Mouse (Mus musculus): ENCODE data around the gene Abcc12. TPM values are rescaled to one million over a fixed set of nuclear protein-coding genes. Genes with fewer than 3 reads are reported as not detected.

The Abcc12 gene
- polyA plus RNA-seq, 1 experiment from 2014 or later, result 0.15 TPM

DNA sequence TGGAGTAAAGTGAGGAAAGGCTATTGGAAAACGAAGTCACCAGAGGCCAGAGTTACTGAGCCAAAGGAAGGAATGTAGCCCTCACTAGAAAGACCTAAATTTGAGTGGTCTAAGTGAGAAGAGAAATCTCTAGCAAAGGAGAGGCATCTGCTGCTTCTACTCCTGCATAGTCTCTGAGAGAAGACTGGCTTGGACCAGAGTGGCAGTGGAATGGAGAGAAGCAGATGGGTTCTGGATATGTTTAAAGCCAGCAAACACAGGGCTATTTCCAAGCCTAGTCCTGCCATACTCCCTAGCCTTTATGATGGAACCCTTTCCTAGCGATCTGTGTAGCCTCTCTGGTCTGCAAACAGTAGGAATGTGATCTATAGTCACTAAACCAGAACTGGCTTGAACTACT, 24.9 kb downstream of the Abcc12 start:
- H3K4me1 ChIP-seq (replicated peaks; ENCODE audit: control insufficient read depth, insufficient read depth), result no peaks in the 10 kb centered on the region
- H3K9me3 ChIP-seq (ENCODE audit: control insufficient read depth, low read length), result no peaks in the 10 kb centered on the region
- H3K4me2 ChIP-seq (replicated peaks; ENCODE audit: low read depth), result no peak overlapping the region
- no peaks in the 10 kb centered on the region for H3K27me3 ChIP-seq (ENCODE audit: control insufficient read depth, insufficient read depth, low read length)
- no peaks in the 10 kb centered on the region for H3K36me3 ChIP-seq (ENCODE audit: control insufficient read depth, insufficient read depth, low read length)
- TF ChIP-seq CTCF (IDR thresholded peaks at IDR 0.05; ENCODE audit: low read depth) (no peak), EP300 (optimal IDR thresholded peaks at IDR 0.05) (no peak)
- no peak overlapping the region for H3K9ac ChIP-seq (ENCODE audit: low read length)
- no peak for DNase-seq (ENCODE audit: low spot score)
- 71% methylated on average over 2 of the region's 2 CpGs for WGBS
- no peak for ATAC-seq (ENCODE audit: low FRiP score, low TSS enrichment)
- no peak overlapping the region for H3K27ac ChIP-seq (replicated peaks)
- H3K4me3 ChIP-seq (ENCODE audit: low read depth, low read length), result no peak overlapping the region

DNA sequence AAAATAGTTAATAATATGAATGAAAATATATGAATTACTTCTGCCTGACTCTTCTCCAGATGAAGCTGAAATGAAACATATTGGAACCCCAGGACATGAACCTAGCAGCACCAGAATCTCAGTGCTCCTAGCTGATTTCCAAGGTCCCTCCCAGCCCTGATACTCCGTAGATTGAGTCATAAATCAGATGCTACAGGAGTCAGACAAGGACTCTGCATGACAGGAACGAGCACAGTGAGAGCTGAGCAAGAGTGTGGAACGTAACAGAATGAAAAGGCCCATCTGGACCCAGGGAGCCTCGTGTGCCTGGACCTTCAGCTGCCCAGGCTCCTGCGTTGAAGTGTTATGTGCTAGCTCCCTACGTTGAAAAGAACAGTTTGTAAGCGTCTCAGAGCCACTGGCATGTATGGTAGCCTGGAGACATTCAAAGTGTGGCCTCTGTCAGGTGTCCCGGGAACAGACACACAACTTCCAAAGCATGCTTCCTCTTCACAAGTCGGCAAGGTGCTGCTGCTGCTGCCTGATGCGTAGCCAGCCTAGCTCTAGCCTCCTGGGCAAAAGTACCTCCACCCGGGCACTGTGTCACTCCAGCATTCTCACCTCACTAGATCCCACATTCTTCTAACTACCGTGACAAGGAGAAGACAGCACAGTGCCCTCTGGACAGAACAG, 26.1 kb downstream of the Abcc12 start:
- H3K4me3 ChIP-seq (ENCODE audit: low read depth, low read length), result no peak overlapping the region
- no peak overlapping the region for H3K27ac ChIP-seq (replicated peaks)
- no peak overlapping the region for H3K9ac ChIP-seq (ENCODE audit: low read length)
- WGBS, result 73% methylated on average over 12 of the region's 12 CpGs
- H3K4me1 ChIP-seq (replicated peaks; ENCODE audit: control insufficient read depth, insufficient read depth), result no peaks in the 10 kb centered on the region
- DNase-seq (ENCODE audit: low spot score) (no peak), ATAC-seq (ENCODE audit: low FRiP score, low TSS enrichment) (no peak)
- no peaks in the 10 kb centered on the region for H3K27me3 ChIP-seq (ENCODE audit: control insufficient read depth, insufficient read depth, low read length)
- no peaks in the 10 kb centered on the region for H3K36me3 ChIP-seq (ENCODE audit: control insufficient read depth, insufficient read depth, low read length)
- no peaks in the 10 kb centered on the region for H3K9me3 ChIP-seq (ENCODE audit: control insufficient read depth, low read length)
- no peak overlapping the region for H3K4me2 ChIP-seq (replicated peaks; ENCODE audit: low read depth)
- TF ChIP-seq EP300 (optimal IDR thresholded peaks at IDR 0.05) (no peak), CTCF (IDR thresholded peaks at IDR 0.05; ENCODE audit: low read depth) (no peak)

- Histone ChIP-seq H3K27me3 (ENCODE audit: control insufficient read depth, insufficient read depth, low read length) (no peaks in the 10 kb centered on the region), H3K4me3 (ENCODE audit: low read depth, low read length) (no peak overlapping the region), H3K9me3 (ENCODE audit: control insufficient read depth, low read length) (no peaks in the 10 kb centered on the region), H3K9ac (ENCODE audit: low read length) (no peak overlapping the region), H3K4me2 (replicated peaks; ENCODE audit: low read depth) (no peak overlapping the region), H3K4me1 (replicated peaks; ENCODE audit: control insufficient read depth, insufficient read depth) (no peaks in the 10 kb centered on the region), H3K27ac (replicated peaks) (no peak overlapping the region), H3K36me3 (ENCODE audit: control insufficient read depth, insufficient read depth, low read length) (no peaks in the 10 kb centered on the region)
- 89% methylated on average over 10 of the region's 10 CpGs for WGBS
- TF ChIP-seq EP300 (optimal IDR thresholded peaks at IDR 0.05), result no peak
- TF ChIP-seq CTCF (IDR thresholded peaks at IDR 0.05; ENCODE audit: low read depth), result no peak
- DNase-seq (ENCODE audit: low spot score), result no peak
- ATAC-seq (ENCODE audit: low FRiP score, low TSS enrichment), result no peak
Observed at GRCm38 (mm10) chr8:86550516-86550915, 30.0 kb downstream of the Abcc12 start.

- Histone ChIP-seq H3K4me2 (replicated peaks; ENCODE audit: low read depth) (no peak overlapping the region), H3K4me1 (replicated peaks; ENCODE audit: control insufficient read depth, insufficient read depth) (no peaks in the 10 kb centered on the region), H3K27ac (replicated peaks) (no peak overlapping the region), H3K9ac (ENCODE audit: low read length) (no peak overlapping the region), H3K27me3 (ENCODE audit: control insufficient read depth, insufficient read depth, low read length) (no peaks in the 10 kb centered on the region), H3K9me3 (ENCODE audit: control insufficient read depth, low read length) (no peaks in the 10 kb centered on the region), H3K4me3 (ENCODE audit: low read depth, low read length) (no peak overlapping the region), H3K36me3 (ENCODE audit: control insufficient read depth, insufficient read depth, low read length) (no peaks in the 10 kb centered on the region)
- TF ChIP-seq CTCF (IDR thresholded peaks at IDR 0.05; ENCODE audit: low read depth) (no peak), EP300 (optimal IDR thresholded peaks at IDR 0.05) (no peak)
- ATAC-seq (ENCODE audit: low FRiP score, low TSS enrichment) (no peak), DNase-seq (ENCODE audit: low spot score) (no peak)
- 100% methylated on average over 1 of the region's 1 CpGs for WGBS
Observed at GRCm38 (mm10) chr8:86546001-86546400, 34.5 kb downstream of the Abcc12 start.

- no peak for ATAC-seq (ENCODE audit: low FRiP score, low TSS enrichment)
- H3K4me1 ChIP-seq (replicated peaks; ENCODE audit: control insufficient read depth, insufficient read depth), result no peaks in the 10 kb centered on the region
- WGBS, result 86% methylated on average over 6 of the region's 6 CpGs
- DNase-seq (ENCODE audit: low spot score), result no peak
- H3K27ac ChIP-seq (replicated peaks), result no peak overlapping the region
- no peaks in the 10 kb centered on the region for H3K27me3 ChIP-seq (ENCODE audit: control insufficient read depth, insufficient read depth, low read length)
- H3K9me3 ChIP-seq (ENCODE audit: control insufficient read depth, low read length), result no peaks in the 10 kb centered on the region
- no peak overlapping the region for H3K4me3 ChIP-seq (ENCODE audit: low read depth, low read length)
- no peaks in the 10 kb centered on the region for H3K36me3 ChIP-seq (ENCODE audit: control insufficient read depth, insufficient read depth, low read length)
- H3K9ac ChIP-seq (ENCODE audit: low read length), result no peak overlapping the region
- no peak overlapping the region for H3K4me2 ChIP-seq (replicated peaks; ENCODE audit: low read depth)
- TF ChIP-seq CTCF (IDR thresholded peaks at IDR 0.05; ENCODE audit: low read depth) (no peak), EP300 (optimal IDR thresholded peaks at IDR 0.05) (no peak)
Observed at GRCm38 (mm10) chr8:86540906-86541305, 39.6 kb downstream of the Abcc12 start.

DNA sequence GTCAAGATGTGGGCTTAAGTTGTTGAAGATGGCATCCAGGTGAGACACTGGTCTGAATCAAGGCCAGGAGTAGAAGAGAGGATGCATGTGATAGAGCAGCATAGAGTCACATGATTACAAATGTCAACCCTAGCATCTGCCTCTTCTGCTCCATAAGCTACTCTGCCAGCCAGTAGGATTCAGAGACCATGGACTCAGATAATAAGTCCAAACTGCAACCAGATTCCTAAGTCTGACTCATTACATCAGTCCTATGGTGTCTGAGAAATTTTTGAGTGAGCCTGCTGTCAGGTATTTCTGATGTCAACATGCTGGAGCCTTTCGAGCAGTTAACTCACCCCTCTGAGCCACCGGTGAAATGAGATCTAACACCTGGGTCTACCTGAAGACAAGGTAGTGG, 40.1 kb downstream of the Abcc12 start:
- DNase-seq (ENCODE audit: low spot score) (no peak), ATAC-seq (ENCODE audit: low FRiP score, low TSS enrichment) (no peak)
- no peaks in the 10 kb centered on the region for H3K9me3 ChIP-seq (ENCODE audit: control insufficient read depth, low read length)
- no peaks in the 10 kb centered on the region for H3K36me3 ChIP-seq (ENCODE audit: control insufficient read depth, insufficient read depth, low read length)
- no peaks in the 10 kb centered on the region for H3K27me3 ChIP-seq (ENCODE audit: control insufficient read depth, insufficient read depth, low read length)
- no peak overlapping the region for H3K9ac ChIP-seq (ENCODE audit: low read length)
- no peak overlapping the region for H3K4me2 ChIP-seq (replicated peaks; ENCODE audit: low read depth)
- WGBS, result 83% methylated on average over 2 of the region's 2 CpGs
- no peak overlapping the region for H3K27ac ChIP-seq (replicated peaks)
- no peak overlapping the region for H3K4me3 ChIP-seq (ENCODE audit: low read depth, low read length)
- no peaks in the 10 kb centered on the region for H3K4me1 ChIP-seq (replicated peaks; ENCODE audit: control insufficient read depth, insufficient read depth)
- TF ChIP-seq CTCF (IDR thresholded peaks at IDR 0.05; ENCODE audit: low read depth), result no peak
- no peak for TF ChIP-seq EP300 (optimal IDR thresholded peaks at IDR 0.05)

Measured in stomach, postnatal 0 days (tissue).